Mouse (Mus musculus) cerebellum, postnatal 10 days (tissue): ENCODE data around the gene Spa17.

Experiments used
- DNase-seq, 2 experiments: peaks; one replicate each; pipeline ENCODE4 v3.0.0; 2021; ENCODE audit warnings: mixed read lengths in 2 of 2

Spa17 gene

DNA sequence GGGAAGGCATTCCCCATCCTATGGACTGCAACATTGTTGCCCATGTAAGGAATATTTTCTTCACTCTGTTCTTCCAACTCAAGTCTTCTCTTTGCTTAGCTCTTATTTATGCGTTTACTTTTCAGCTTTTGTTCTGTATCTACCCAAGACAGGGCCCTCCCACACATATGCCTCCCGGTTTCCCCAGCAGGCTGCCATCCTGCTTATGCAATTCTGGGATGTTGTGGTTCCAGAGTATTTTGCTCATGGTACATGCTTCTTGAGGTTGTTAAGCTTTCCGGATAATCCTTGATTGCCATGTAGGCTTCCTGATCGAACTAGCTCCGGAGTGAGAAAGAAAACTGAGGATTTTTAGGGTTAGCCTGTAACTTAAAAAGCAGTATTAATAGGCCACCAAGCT is 1.7 kb upstream of the Spa17 start:
- DNase-seq: no peak

DNA sequence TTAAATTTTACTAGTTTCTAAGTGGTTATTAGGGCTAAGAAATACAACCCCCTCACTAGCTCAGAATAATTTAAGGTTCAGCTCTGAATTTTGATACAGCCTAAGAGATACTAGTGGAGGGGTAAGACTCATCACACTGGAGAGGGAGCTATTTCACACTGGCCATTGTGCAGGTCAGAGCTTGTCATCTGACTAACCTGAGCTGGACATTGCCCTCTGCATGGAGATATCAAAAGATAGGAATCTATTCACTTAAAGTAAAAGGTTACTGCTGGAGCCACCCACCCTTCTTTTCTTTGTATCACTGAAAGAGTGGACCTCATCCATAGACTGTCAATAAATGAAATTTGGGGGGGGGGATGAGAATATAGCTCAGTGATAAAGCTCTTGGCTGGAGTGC is 794 bp upstream of the Spa17 start:
- no peak for DNase-seq

DNA sequence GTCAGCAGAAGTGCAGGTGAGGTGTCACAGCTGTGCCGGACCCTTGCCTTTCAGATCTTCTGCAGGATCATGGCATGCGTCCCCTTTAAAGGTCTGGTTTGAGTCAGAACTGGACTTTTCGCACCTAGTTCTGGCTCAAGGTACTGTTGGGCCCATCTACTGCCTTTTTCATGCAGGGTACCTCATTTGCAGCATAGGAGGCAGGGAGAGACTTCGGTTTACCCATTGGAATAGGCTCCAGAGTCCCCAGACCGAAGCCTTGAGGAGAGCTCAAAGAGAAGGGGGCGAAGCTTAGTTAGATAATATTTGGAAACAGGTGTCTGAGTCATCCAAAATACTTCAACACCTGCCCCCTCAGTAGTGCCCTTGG is 374 bp upstream of the Spa17 start:
- DNase-seq: no peak

DNA sequence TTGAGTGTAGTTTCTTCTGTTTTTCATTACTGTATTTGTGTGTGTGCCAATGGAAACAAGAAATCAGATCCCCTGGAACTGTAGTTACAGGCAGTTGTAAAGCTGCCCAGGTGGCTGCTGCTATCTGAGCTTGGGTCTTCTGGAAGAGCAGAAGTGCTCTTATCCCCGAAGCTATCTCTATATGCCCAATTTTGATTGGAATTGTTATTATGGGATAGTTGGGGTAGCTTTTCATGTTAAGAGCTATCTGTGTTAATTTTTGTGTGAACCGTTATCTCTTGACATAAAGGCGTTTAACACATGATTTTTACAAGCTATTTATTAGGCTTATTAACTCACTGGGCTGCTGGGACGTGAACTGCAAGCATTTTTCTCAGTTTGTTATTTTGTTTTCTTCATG is 4.0 kb downstream of the Spa17 start:
- no peak for DNase-seq

DNA sequence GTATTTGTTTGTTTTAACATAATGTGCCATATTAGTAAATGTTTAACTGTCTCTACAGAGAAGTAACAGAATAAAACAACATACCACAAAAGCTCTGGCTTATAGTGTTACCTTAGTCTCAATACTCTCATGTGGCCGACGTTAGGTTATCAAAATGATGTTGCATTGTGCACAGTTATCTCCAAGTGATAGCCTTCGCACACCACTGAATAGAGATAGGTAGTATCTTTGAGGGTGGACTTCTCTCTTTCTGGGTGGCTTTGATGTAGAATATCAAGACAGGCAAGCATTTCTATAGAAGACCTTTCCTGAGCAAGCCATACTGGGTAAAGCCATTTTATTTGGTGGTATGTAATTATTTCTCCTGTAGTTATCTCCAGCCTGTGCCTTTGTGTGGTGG is 8.4 kb downstream of the Spa17 start:
- DNase-seq: no peak

DNA sequence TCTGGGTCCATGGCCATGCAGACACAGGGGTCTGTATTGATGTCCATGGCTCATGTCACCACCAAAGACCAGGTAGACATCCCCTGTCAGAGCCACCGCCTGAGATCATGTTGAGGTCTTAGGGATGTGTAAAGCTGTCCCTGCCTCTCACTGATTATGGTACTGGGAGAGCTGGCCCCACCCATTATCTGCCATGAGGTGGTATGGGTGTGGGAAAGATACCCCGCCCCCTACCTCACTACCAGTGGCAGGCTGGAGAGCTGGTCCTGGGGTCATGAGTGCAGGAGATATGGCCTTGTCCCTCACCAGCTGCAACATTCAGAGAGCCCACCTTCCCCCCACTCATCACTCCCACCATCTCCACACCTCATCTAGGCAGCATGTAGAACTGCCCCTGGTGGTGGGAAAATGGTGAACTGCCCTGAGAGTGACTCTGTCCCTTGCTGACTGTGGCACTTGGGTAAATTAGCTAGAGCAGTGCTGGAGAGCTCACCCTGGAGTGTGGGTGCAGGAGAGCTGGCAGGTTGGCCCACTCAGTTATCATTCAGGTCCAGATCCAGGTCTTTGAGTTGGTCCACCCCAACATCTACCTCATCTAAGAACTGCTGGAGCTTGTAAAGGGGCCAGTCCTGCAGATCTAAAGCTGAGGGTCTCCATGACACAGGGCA is 12.8 kb downstream of the Spa17 start:
- DNase-seq: no peak

DNA sequence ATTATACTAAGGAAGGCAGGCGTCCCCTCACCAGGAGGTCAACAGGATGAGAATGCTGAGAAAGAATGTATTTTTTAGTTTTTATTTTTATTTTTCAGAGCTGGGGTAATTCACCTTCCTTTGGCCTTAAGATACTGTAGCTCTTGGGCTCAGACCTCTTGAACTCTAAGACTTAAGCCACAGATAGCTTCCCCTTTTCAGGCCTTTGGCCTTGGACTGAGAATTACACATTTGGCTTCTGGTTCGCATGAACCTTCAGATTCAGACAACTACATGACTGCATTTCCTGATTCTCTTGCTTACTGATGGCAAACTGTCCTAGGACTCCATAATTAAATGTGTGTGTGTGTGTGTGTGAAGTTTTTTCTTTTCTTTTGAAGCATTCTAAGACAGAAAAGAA is 14.9 kb downstream of the Spa17 start:
- no peak for DNase-seq

DNA sequence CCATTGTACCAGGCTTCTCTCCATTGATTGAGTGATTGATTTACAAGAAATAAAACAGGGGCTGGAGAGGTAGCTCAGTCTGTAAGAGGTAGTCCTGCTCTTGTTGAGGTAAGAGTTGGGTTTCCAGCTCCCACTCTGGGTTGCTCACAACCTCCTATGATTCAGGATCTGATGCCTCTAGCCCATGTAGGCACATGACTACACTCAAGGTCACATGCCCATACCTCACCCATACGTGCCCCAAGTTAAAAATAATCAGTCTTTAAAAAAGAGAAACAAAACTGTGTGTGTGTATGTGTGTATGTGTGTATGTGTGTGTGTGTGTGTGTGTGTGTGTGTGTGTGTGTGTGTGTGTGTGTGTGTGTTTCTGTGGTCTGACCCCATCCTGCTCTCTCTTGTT is 18.0 kb downstream of the Spa17 start:
- DNase-seq: no peak

DNA sequence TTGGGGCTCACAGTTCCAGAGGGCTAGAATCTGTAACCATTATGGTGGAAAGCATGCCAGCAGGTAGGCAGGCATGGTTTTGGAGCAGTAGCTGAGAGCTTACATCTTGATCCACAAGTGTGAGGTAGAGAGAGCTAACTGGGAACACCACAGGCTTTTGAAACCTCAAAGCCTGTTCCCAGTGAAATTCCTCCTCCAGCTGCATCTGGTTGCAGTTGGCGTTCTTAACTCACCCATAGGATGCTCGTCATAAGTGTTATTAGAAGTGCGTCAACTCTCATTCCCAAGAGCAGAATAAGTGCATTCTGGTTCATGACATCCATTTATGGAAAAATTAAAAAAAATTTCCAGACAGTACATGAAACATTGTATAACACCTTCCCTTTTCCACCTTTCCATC is 19.8 kb downstream of the Spa17 start:
- no peak for DNase-seq

DNA sequence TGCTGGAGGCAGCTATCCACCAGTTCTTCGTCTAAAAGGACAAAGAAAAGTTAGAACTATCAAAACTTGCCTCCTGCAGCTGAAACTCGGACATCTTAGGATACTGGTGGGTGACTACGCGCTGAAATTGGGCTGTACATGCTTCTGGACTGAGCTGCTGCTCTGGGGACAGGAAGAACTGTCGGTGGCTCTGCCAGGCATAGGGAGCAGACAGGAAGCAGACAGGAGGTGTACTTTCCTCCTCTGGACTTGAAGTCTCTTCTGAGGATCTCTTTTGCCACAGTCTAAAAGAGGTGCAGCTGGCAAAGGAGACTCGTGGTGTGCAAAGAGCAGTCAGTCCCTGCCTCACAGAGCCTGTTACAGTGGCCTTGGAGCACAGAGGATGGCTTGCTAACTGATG is 20.9 kb downstream of the Spa17 start:
- DNase-seq: no peak

DNA sequence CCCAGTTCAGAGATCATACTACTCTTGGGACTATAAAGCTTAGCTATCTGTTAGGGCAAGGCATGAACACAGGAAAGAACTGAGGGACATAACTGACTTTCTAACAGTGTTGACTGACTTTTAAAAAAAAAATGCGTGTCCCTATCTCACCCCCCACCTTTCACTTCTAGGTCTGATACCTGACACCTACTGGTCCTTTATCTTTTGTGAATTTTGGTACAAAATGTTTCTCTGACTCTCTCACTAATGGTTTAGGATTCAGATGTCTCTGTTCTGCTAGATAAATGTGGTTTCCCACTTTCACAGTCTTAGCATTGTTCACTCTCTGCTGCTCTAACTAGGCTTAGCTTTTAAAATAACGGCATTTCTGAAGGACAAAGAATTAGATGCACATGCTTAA is 21.5 kb downstream of the Spa17 start:
- DNase-seq: no peak

DNA sequence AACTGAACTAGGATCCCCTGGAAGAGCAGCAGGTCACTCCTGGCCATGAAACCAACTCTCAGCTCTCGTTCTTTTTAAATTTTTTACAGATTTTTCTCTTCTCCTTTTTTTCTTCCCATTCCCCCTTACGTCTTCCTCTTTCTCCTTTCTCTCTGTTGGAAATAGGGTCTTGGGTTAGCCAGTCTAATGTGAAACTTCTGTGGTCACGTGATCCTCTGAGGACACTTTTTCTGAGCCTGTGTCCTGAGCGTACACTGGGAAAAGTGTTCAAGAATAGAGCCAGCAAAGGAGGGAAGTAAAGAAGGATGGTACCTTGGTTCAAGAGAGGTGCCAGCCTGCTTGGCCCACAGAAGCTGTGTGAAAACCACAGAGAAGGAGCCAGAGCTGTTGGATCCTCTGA is 23.1 kb downstream of the Spa17 start:
- no peak for DNase-seq

DNA sequence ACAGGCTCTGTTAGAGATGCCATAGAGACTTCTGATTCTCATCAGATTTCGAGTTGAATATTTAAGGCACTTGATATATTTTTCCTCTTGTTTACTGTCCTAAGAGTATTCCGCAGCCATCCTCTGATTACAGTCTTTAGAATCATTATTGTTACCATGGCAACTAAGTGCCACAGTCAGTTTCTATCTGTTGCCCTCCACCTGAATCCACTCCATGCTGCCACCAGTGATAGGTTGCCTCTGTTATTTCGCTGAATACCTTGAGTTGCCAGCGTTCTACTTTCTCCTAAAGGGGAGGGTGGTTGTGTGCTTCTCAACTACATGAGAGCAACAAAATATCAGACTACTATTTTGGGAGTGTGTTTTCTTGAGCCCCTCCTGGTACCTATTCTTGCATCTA is 26.8 kb downstream of the Spa17 start:
- DNase-seq: no peak

DNA sequence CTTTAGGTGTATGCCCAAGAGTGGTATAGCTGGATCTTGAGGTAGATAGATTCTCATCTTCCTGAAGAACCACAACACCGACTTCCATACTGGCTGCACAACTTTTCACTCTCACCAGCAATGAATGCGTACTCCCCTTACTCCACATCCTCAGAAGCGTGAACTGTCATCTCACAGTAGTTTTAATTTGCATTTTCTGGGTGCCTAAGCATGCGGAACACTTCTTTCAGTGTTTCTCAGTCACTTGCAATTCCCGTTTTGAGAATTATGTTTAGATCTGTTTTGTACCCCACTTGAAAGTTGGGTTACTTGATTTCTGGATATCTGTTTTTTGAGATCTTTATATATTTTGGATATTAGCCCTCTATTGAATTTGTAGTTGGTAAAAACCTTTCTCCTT is 29.9 kb downstream of the Spa17 start:
- no peak for DNase-seq

DNA sequence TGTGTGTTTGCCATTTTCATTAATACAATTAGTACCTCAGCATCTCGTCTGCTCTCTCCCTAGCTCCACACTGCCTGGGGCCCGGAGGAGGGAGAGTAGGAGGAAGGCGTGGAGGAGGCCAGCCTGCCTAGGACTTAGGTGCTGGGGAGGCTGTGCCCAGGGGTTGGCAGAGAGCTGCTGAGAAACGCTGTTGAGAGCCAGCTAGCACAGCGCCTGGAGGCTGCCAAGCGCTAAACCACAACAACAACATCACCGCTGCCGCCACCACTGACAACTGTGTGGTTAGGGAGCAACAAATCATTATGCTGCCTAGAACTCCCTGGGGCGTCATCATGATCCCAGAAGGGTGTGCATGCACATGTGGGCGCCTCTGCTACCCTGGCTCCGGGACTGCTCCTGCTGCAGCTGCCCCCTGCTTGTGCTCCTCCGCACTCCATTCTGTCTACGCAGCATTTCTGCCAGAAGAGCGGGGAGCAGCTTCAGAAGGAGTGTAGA is 37.0 kb downstream of the Spa17 start:
- DNase-seq: peak in 1 of 2 experiments; percentile 24

DNA sequence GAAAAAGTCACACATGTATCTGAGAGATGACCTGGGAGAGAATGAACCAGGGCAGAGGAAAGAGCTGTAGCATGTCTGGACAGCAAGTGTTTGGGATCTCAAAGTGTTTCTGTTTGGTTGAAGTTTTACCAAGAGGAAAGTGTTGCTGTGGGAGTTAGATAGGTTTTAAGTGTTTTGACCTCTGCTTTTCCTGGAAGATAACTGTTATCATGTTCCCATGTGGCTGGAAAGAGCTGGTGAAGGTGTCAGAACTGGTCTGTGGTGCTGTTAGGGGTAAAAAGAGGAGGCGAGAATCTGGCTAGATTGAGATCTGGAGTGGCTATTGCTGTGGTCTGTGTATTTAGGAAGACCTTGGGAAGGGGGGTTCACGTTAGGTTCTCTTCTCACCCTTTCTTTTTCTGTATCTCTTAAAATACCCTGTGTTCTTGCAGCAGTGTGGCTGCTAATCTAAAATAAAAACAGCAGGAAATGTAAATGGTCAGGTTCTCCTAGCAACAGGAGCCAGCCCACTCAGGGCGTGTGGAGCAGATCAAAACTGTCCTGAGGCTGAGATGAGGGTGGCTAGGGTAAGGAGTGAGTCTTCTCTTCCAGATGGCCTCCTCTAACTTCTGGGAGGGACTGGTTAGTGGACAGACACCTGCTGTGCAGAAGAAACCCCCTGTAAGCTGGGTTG is 41.2 kb downstream of the Spa17 start:
- DNase-seq: no peak

DNA sequence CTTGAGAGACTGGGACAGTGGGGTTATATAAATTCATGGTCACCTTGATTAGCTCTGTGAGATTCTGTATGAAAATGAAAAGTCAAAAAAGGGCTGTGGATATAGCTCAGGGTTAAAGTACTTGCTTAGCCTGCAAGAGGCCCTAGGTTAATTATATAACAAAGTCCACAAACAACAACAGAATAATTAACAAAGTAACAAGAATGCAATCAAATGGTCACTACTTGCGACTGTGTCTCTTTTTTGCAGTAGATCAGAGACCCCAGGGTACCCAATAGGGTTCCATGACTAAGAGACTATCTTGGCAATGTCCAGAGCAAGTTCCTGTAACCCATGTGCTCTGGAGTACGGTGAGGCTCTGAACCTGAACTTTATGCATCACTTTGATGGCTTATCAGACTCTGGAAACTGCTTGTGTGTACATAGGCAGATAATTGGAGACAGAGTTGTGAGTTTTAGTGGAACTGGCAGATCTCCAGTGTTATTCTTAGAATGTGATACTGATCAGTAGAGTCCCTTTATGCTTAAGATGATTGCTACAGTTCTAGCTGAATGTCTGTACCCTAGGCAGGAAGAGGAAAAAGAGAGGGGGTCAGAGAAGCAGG is 44.2 kb downstream of the Spa17 start:
- DNase-seq: no peak

DNA sequence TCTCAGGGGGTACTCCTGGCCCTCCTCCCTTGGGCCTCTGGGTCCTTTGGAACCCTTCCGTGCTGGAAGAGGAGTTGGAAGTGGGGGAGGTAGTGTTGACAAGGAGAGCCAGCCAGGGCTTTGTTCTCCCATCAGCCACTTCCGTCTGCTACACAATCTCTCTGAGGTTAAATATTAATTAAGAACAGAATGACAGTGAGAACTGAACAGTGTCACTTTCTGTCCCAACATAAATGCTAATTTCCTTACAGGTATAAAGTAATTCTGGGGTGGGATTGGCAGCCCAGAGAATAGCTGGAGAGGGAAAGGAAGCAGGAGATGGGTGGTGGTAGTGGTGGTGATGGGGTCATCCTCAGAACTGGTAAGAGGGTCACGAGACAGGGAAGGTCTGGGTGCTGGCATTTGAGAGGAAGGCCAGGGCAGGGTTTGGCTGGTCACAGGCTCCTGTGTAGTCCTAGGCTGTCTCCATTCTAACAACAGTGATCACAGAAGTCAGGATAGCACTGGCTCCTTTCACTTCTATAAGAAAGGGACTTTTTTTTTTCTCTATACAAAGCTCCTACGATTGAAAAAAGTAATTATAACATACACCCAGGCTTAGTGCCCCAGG is 44.8 kb downstream of the Spa17 start:
- no peak for DNase-seq

DNA sequence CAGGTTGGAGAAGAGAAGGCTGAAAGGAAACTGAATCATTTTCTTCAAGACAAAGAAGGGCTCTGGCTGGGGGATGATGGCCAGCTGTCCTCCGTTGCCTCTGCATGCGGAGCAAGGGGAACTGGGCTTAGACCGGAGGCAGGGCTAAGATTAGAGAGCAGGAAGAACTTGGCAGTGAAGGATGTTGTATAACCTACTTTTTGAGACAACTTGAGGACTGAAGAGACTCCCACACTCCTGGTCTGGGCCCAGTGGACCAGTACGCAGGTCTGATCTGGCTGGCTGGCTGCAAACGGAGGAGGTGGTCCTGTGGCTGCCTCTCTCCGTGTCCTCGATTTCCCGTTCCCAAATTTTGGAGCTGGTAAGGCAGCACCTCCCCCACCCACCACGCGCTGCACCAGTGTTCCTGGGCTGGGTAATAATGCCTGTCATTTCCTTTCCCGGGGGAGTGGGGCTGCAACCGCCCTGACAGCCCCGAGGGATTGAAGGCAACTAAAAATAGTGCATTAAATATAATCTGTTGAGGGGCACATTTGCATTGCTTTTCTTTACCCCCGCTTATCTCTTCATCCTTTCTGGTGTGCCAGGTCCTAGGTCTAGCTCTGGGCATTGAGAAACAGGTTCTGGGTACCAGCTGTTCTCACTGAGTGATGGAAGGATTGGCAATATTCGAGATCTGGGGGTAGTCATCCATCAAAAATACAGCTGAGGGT is 45.5 kb downstream of the Spa17 start:
- DNase-seq: peak; percentile 11 to 14

DNA sequence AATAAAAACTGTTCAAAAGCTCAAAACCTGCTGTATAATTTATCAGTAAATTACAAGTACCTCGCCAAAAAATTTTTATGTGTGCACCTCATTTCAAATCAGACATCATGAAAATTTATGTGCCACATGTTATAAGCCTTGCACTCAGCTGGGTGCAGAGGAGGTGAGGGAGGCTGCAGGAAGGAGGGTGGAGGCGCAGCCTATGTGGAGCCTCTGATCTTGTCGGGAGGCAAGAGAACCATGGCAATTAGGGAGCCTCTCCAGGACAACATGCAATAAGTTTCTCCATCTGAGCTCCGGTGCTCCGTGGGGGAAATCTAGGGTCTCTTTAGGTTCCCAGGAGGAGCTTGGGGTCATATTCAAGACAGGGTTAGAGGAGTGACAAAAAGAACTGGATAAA is 46.1 kb downstream of the Spa17 start:
- DNase-seq: no peak

DNA sequence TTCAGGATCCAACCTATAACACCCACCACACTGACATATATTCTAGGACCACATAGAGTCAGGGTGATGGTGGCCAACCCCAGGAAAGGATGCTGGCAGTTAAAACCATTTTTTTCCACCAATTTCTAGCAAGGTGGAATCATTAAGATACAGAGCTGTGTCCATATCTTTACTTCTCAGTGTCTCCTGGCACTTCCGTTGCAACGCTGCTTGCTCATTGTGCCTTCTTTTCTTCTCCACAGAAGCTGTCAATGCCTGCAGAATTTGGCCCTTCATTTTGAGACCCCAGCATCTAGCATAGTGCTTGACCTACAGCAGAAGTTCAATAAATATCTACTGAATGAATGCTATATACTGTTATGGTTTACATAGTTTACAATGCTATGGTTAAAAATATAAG is 46.5 kb downstream of the Spa17 start:
- DNase-seq: no peak

DNA sequence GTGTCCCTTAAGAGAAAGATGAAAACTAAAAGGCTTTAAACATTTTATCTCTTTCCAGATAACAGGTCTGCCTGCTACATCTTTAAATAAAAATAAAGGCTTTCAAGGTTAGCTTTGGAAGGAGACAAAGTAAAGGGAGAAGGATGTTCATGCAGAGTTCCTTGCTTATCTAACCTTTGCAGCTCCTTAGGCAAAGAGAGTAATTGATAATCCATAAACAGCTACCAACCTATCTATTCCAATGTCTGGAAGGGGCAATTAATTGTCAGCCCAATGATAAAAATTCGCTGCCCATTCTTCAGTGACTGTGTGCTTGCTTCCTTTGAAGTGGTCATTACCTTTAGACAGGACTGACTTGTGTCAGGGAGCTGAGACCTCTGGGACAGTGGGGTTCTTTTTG is 49.7 kb downstream of the Spa17 start:
- no peak for DNase-seq

DNA sequence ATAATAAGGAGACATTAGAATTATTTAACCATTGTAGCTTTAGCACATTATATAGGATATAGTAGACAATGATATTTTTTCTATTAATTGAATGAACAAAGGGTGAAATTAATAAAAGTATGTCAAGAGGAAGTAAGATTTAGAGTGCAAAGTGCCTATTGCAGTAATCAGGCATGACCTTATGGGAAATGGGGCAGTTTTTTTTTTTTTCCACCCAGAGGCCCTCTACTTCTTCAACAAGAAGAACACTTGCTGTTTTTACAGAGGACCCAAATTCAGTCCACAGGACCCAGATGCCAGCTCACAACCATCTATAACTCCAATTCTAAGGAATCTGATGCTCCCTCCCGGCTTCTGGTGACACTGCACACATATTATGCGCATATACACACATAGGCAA is 52.9 kb downstream of the Spa17 start:
- no peak for DNase-seq
